Mouse (Mus musculus) lung, adult 10 weeks (tissue): ENCODE data around the gene 4921504E06Rik. TPM values are rescaled to one million over a fixed set of nuclear protein-coding genes. Genes with fewer than 3 reads are reported as not detected.

ENCODE experiments used
- polyA plus RNA-seq: library from polyadenylated mRNA; stranded (reverse); fragments of 350-450 nt; fragmentation: Illumina TruSeq; extraction: RNeasy Lipid Tissue Mini Kit (QIAGEN cat#74804); gene quantifications from one replicate; pipeline ENCODE4 v1.2.3, GENCODE M21; 2014; ENCODE audit warnings: low read depth, low replicate concordance; ENCODE audit not compliant: insufficient read depth

Gene 4921504E06Rik
- not detected for polyA plus RNA-seq

DNA sequence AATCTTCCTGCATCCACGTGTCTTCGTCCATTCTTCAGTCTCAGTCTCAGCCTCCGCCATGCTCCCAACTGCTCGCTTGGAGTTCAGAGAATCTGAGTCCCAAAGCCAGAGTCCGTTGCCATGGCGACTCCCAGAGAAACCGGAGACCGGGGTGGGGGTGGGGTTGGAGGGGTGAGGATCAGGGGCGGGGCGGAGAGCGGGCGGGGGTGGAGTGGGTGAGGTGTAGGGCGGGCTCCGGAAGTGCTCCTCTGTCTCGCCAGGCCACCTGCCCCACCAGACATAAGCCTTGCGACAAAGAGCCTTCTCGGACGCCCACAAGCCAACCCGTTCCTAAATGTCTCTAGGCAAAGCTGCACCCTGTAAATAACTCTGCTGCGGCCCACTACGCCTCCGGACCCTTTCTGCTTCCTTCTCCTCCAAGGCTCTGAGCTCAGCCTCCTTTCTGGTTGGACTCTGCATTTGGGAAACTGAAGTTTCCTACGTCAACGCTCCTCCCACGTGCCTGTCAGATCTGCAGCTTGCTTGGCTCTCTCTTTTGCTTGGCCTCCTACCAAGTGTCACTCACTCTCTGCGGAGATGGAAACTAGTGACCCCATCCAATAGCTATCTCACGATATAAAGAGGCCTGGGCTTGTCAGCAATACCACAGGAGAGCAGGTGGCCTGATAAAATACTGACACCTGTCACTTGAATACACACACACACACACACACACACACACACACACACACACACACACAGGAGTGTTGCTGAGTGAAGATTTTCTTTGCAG lies at the start of gene 4921504E06Rik:
Gene 4921504E06Rik (minus strand): TSS at position 94 of the 772 bp plus-strand sequence.

DNA sequence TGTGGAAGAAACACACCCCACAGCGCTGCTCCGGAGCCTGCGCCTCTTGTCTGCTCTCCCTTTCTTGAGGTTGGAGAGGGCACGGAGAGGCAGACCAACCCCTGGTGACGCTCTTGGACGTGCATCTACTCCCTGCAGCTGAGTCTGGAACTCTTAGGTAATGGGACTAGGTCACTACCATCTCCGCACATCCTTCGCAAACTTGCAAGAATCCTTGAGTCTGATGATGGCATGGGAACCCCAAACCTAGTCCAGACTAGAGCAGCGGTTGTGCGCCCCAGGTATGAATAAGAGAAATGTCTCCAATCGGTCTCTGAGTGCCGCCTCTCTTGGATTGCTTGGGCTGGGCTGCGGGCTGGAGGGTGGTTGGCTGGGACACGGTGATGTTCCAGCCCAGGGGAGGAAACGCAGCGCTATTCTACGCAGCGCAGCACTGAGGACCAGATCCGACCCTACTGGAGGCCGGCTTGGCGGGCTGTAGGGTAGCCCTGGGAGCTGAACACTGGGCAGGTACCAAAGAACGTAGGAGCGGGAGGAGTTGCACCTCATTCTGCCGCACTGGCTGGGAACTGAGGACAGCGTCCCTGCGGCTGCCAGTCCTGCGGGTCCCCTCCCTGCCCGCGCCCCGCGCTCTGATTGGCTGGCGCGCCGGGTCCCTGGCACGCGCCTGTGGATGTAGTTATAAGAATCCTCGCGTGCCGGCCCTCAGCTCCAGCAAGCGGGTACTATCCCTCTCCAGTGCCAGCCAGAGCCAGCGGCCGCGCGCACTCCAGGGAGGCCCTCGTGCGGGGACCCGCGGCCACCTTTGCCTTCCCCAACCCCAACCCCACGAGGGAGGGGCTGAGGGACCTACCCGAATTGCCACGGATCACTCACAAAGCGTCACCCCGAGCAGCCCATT lies 108.5 kb downstream of the 4921504E06Rik start, which contains the start of gene Ptf1a:
Gene Ptf1a (plus strand): TSS at position 733 of the 901 bp plus-strand sequence.

Other genes with a start within 250 kb of the 4921504E06Rik start
- 28.8 TPM for gene Msrb2, start 182.5 kb downstream of the 4921504E06Rik start, polyA plus RNA-seq
- gene Ptf1a, start 108.3 kb downstream of the 4921504E06Rik start, polyA plus RNA-seq, result not detected
- gene Otud1, start 103.8 kb upstream of the 4921504E06Rik start, polyA plus RNA-seq, result 16.6 TPM